Mouse (Mus musculus): ENCODE measurements around the gene Aire. TPM values are rescaled to one million over a fixed set of nuclear protein-coding genes. Genes with fewer than 3 reads are reported as not detected.
"Not testable (repeated sequence)": the region's sequence is repeated elsewhere in the genome, so short reads cannot be mapped to it uniquely, and the experiment has no call there.

The Aire gene
- polyA plus RNA-seq, 1 experiment from 2014 or later, result 1.6 TPM

- Histone ChIP-seq H3K27me3 (peaks cover 4% of the 10 kb centered on the region), H3K9ac (no peak overlapping the region), H3K36me3 (no peaks in the 10 kb centered on the region), H3K4me2 (no peak overlapping the region), H3K27ac (no peak overlapping the region), H3K9me3 (replicated peaks) (no peaks in the 10 kb centered on the region), H3K4me3 (replicated peaks) (no peak overlapping the region), H3K4me1 (peaks cover 9% of the 10 kb centered on the region; the same call in 1 of the 2 replicates)
- ATAC-seq (replicated peaks; ENCODE audit: low FRiP score), result no peak
- 86% methylated on average over 4 of the region's 4 CpGs for WGBS
These were observed 3.0 kb upstream of the Aire start for GRCm38 (mm10) chr10:78046388-78046787.

- 83% methylated on average over 1 of the region's 1 CpGs for WGBS
- no peak for ATAC-seq (replicated peaks; ENCODE audit: low FRiP score)
- no peaks in the 10 kb centered on the region for H3K36me3 ChIP-seq
- peaks cover 4% of the 10 kb centered on the region for H3K27me3 ChIP-seq
- no peak overlapping the region for H3K9ac ChIP-seq
- H3K4me2 ChIP-seq, result no peak overlapping the region
- no peak overlapping the region for H3K4me3 ChIP-seq (replicated peaks)
- H3K4me1 ChIP-seq, result peaks cover 9% of the 10 kb centered on the region; the same call in 1 of the 2 replicates
- H3K27ac ChIP-seq, result no peak overlapping the region
- H3K9me3 ChIP-seq (replicated peaks), result no peaks in the 10 kb centered on the region
These were observed 1.1 kb upstream of the Aire start for GRCm38 (mm10) chr10:78044531-78044930.

DNA sequence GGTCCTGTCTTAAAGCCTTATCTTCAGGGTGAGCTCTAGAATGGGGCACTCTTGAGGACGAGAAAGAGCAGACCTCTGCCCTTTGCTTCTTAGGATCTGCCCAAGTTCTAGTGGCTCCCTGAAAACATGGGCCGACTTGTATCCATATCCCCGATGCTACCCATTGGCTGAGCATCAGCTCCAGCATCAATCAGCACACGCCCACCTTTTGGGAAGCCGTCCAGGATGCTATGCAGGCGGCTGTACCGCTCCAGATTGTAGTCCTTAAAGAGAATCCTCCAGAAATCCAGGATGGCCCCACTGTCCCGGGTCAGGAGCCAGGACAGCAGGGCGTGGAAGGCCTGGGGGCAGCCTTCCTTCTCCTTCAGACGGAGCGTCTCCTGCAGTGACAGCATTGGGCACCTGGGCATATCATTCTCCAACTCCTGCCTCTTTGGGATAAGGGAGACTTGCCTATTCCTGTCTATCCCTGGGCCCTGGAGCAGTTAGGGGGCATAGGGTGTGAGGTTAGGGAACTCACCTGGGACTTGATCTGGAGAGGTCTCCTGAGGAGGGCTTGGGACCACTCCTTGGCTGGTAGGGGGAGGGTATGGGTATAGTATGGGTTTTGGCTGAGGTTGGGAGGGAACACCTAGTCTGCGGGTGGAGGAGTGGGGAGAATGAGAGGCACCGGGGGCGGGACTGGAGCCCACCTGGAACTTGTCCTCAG lies 559 bp downstream of the Aire start:
- peak overlapping the region; percentile 30 for H3K4me3 ChIP-seq (replicated peaks)
- H3K9ac ChIP-seq, result no peak overlapping the region
- H3K4me1 ChIP-seq, result peaks cover 9% of the 10 kb centered on the region; the same call in 1 of the 2 replicates
- ATAC-seq (replicated peaks; ENCODE audit: low FRiP score), result no peak
- H3K36me3 ChIP-seq, result no peaks in the 10 kb centered on the region
- 57% methylated on average over 14 of the region's 14 CpGs for WGBS
- no peaks in the 10 kb centered on the region for H3K9me3 ChIP-seq (replicated peaks)
- no peak overlapping the region for H3K27ac ChIP-seq
- peak overlapping the region; percentile 56 for H3K4me2 ChIP-seq
- H3K27me3 ChIP-seq, result peaks cover 4% of the 10 kb centered on the region

GRCm38 (mm10) chr10:78042096-78042495 lies 1.3 kb downstream of the Aire start:
- peaks cover 4% of the 10 kb centered on the region for H3K27me3 ChIP-seq
- no peak overlapping the region for H3K4me3 ChIP-seq (replicated peaks)
- H3K4me2 ChIP-seq, result no peak overlapping the region
- 60% methylated on average over 7 of the region's 7 CpGs for WGBS
- no peaks in the 10 kb centered on the region for H3K36me3 ChIP-seq
- no peak for ATAC-seq (replicated peaks; ENCODE audit: low FRiP score)
- H3K9ac ChIP-seq, result no peak overlapping the region
- no peaks in the 10 kb centered on the region for H3K9me3 ChIP-seq (replicated peaks)
- peaks cover 9% of the 10 kb centered on the region; the same call in 1 of the 2 replicates for H3K4me1 ChIP-seq
- H3K27ac ChIP-seq, result no peak overlapping the region

DNA sequence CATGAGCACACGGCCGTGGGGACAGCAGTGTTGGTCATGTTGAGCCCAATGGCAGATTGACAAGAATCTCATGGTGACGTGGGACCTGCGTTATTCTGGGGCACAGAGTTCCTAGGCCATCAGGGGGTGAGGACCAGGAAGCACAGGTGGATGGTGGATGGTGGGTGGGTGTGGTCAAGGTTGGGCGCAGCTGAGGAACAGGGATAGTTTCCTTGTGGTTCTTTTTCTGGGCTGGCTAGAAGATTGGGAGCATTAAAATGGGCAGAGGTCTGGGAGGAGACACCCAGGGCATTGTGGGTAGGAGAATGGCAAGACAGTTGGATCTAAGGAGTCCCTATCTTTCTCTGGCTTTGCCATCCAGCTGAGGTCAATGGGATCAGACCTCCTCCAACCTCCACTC lies 1.8 kb downstream of the Aire start, which contains the start of gene Dnmt3l:
TSS of gene Dnmt3l (plus strand) at position 301 of the 400 bp plus-strand sequence.
- no peaks in the 10 kb centered on the region for H3K9me3 ChIP-seq (replicated peaks)
- no peak for ATAC-seq (replicated peaks; ENCODE audit: low FRiP score)
- no peak within 1 kb of the TSS for H3K4me3 ChIP-seq (replicated peaks)
- no peak within 1 kb of the TSS for H3K4me2 ChIP-seq
- peaks cover 4% of the 10 kb centered on the region for H3K27me3 ChIP-seq
- H3K4me1 ChIP-seq, result peaks cover 9% of the 10 kb centered on the region; the same call in 1 of the 2 replicates
- H3K27ac ChIP-seq, result no peak within 1 kb of the TSS
- H3K9ac ChIP-seq, result no peak within 1 kb of the TSS
- 92% methylated on average over 5 of the region's 5 CpGs for WGBS
- no peaks in the 10 kb centered on the region for H3K36me3 ChIP-seq

DNA sequence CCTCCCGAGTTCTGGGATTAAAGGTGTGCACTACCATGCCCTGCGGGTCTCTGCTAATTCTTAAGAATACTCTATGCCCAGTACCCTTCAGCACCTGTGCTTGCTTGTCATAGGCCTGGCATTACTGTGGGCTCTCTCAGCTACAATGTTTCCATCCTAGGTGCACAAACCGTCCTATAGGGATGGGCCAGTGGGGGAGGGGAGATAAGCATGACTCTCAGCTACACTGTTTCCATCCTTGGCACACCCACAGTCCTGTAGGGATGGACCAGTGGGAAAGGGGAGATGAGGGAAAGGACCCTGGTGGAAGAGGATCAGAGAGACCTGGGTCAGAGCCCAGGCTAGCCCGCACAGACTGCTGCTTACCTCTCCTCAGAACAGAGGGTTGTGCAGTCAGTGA lies 6.3 kb downstream of the Aire start:
- Histone ChIP-seq H3K27ac (no peak overlapping the region), H3K4me2 (no peak overlapping the region), H3K4me1 (no peaks in the 10 kb centered on the region), H3K9me3 (replicated peaks) (no peaks in the 10 kb centered on the region), H3K4me3 (replicated peaks) (no peak overlapping the region), H3K27me3 (0 out of 2 replicates have a peak, but pooled peaks cover 3% of the 10 kb centered on the region), H3K9ac (no peak overlapping the region), H3K36me3 (no peaks in the 10 kb centered on the region)
- WGBS, result 86% methylated on average over 4 of the region's 4 CpGs
- no peak for ATAC-seq (replicated peaks; ENCODE audit: low FRiP score)

- Histone ChIP-seq H3K4me3 (replicated peaks) (no peak overlapping the region), H3K4me1 (no peaks in the 10 kb centered on the region), H3K27ac (no peak overlapping the region), H3K9ac (no peak overlapping the region), H3K36me3 (no peaks in the 10 kb centered on the region), H3K27me3 (0 out of 2 replicates have a peak, but pooled peaks cover 3% of the 10 kb centered on the region), H3K9me3 (replicated peaks) (no peaks in the 10 kb centered on the region), H3K4me2 (no peak overlapping the region)
- ATAC-seq (replicated peaks; ENCODE audit: low FRiP score), result no peak
- WGBS, result 80% methylated on average over 2 of the region's 2 CpGs
These were observed 11.4 kb downstream of the Aire start for GRCm38 (mm10) chr10:78031987-78032386.

DNA sequence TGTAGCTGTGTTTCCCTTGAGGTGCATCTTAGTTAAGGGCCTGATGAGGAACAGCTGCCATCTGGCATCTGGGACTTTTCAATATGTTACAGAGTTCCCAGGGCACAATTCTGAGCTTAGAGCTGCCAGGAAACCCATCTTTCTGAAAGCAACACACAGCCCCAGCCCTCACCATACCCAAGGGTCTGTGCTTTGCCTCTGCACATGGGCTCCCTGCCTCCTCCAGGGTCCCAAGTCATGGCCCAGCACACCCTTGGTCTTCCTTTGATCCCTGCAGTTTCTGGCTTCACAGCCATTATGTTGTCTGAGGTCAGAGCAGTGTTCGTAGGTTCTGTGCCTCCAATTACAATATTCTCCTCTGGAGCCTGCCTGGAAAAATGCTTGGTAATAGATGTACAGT lies 14.3 kb downstream of the Aire start:
- no peak overlapping the region for H3K4me2 ChIP-seq
- 89% methylated on average over 1 of the region's 1 CpGs for WGBS
- no peak for ATAC-seq (replicated peaks; ENCODE audit: low FRiP score)

GRCm38 (mm10) chr10:78028129-78028528 lies 15.3 kb downstream of the Aire start:
- no peak overlapping the region for H3K9ac ChIP-seq
- H3K9me3 ChIP-seq (replicated peaks), result no peaks in the 10 kb centered on the region
- 5% methylated on average over 5 of the region's 5 CpGs for WGBS
- no peaks in the 10 kb centered on the region for H3K4me1 ChIP-seq
- H3K4me2 ChIP-seq, result no peak overlapping the region
- no peaks in the 10 kb centered on the region for H3K36me3 ChIP-seq
- H3K27ac ChIP-seq, result no peak overlapping the region
- H3K4me3 ChIP-seq (replicated peaks), result no peak overlapping the region
- ATAC-seq (replicated peaks; ENCODE audit: low FRiP score), result peak; percentile 62
- no peaks in the 10 kb centered on the region for H3K27me3 ChIP-seq

More for the DNA sequence above, 14.3 kb downstream of the Aire start:
- H3K4me1 ChIP-seq, result no peaks in the 10 kb centered on the region
- H3K9ac ChIP-seq, result no peak overlapping the region
- H3K27ac ChIP-seq, result no peak overlapping the region
- H3K36me3 ChIP-seq, result no peaks in the 10 kb centered on the region
- H3K9me3 ChIP-seq (replicated peaks), result no peaks in the 10 kb centered on the region
- no peaks in the 10 kb centered on the region for H3K27me3 ChIP-seq
- H3K4me3 ChIP-seq (replicated peaks), result no peak overlapping the region

DNA sequence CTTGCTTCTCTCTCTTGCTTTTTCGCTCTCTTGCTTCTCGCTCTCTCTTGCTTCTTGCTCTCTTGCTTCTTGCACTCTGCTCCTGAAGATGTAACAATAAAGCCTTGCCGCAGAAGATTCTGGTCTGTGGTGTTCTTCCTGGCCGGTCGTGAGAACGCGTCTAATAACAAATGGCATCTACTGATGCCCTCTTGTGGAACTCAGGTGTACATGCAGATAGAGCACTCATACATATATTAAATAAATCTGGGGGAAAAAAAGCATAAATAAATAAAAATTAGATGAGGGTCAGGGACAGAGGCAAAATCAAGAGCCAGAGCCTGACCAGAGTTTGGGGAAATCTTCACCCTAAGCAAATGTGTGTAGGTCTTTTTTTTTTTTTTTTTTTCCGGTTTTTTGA lies 18.0 kb downstream of the Aire start:
- H3K4me2 ChIP-seq; H3K9ac ChIP-seq; H3K4me3 ChIP-seq (replicated peaks); H3K27ac ChIP-seq; H3K36me3 ChIP-seq; ATAC-seq (replicated peaks; ENCODE audit: low FRiP score); H3K4me1 ChIP-seq; H3K9me3 ChIP-seq (replicated peaks); H3K27me3 ChIP-seq: not testable (repeated sequence)
- 69% methylated on average over 6 of the region's 8 CpGs for WGBS

DNA sequence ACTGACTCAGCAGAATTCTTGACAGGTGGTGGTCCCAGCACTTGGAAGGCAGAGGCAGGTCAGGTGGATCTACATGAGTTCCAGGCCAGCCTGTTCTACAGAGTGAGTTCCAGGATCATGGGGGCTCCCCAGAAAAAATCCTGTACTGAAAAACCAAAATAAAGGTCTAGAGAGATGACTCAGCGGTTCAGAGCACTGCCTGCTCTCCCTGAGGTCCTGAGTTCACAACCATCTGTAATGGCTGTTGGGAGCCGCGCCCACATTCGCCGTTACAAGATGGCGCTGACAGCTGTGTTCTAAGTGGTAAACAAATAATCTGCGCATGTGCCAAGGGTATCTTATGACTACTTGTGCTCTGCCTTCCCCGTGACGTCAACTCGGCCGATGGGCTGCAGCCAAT lies 23.4 kb downstream of the Aire start:
- not testable (repeated sequence) for H3K4me1 ChIP-seq; H3K9ac ChIP-seq; H3K36me3 ChIP-seq; H3K4me3 ChIP-seq (replicated peaks); H3K4me2 ChIP-seq; ATAC-seq (replicated peaks; ENCODE audit: low FRiP score); H3K9me3 ChIP-seq (replicated peaks); H3K27me3 ChIP-seq; H3K27ac ChIP-seq
- WGBS, result over 99% methylated on average over 6 of the region's 11 CpGs

GRCm38 (mm10) chr10:78019291-78019690 lies 24.1 kb downstream of the Aire start:
- Histone ChIP-seq H3K9me3 (replicated peaks) (no peaks in the 10 kb centered on the region), H3K9ac (no peak overlapping the region), H3K4me1 (no peaks in the 10 kb centered on the region; the same call in 1 of the 2 replicates), H3K27ac (no peak overlapping the region), H3K27me3 (no peaks in the 10 kb centered on the region), H3K4me2 (peak overlapping the region; percentile 67), H3K36me3 (no peaks in the 10 kb centered on the region), H3K4me3 (replicated peaks) (no peak overlapping the region)
- WGBS, result 86% methylated on average over 4 of the region's 4 CpGs
- no peak for ATAC-seq (replicated peaks; ENCODE audit: low FRiP score)
